Mouse (Mus musculus) megakaryocyte, embryonic 14.5 days (primary cell): ENCODE data around the gene Ociad1.

Experiments
- FLI1 ChIP-seq: IDR thresholded peaks from 2 replicates; pipeline ENCODE4 v1.6.1; 2012; ENCODE audit warnings: low read length, inconsistent platforms, mixed read lengths
- GATA1 ChIP-seq: IDR thresholded peaks from 3 replicates; pipeline ENCODE4 v1.6.1; 2012; ENCODE audit warnings: mixed read lengths, low read length, inconsistent platforms, borderline replicate concordance

DNA sequence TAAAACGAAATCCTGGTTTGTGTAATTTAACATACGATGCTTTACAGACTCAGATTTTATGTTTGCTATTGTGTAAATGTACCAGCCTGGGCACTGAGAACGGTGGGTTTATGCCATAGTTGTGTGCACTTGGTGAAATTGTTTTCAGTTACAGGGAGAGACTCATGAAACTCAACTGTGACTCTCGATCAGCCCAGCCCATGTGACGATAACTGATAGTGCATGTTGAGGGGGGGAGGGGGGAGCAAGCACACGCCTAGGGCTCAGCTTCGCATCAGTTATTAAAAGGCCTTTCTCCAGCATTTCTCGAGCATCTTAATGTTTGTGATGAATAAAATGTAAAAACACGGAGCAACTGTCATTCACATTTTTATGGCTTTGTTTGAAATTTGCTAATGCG is 21.0 kb downstream of the Ociad1 start:
- TF ChIP-seq FLI1, result no peak
- no peak for TF ChIP-seq GATA1
